Mouse (Mus musculus) limb, embryonic 15.5 days (tissue): ENCODE data around the gene Olfr996. TPM values are rescaled to one million over a fixed set of nuclear protein-coding genes. Genes with fewer than 3 reads are reported as not detected.
A peak's percentile ranks its signal among the peaks of the same experiment; 100 is the strongest.
"Not testable (repeated sequence)": the region's sequence is repeated elsewhere in the genome, so short reads cannot be mapped to it uniquely, and the experiment has no call there.

Source experiments
- ATAC-seq: fragments of 200-750 bp; cut with Nextera tagmentation; 2 replicates; pipeline ENCODE4 v1.8.0; 2017; ENCODE audit warnings: low read depth, moderate TSS enrichment; ENCODE audit not compliant: insufficient number of reproducible peaks, low FRiP score, low TSS enrichment
- H3K27ac ChIP-seq: fragments of 300-500 bp; sonication (generic); 2 replicates; pipeline ENCODE4 v1.5.1; 2015; ENCODE audit warnings: moderate library complexity, mild to moderate bottlenecking, inconsistent platforms
- H3K27me3 ChIP-seq: fragments of 300-500 bp; sonication (generic); 2 replicates; pipeline ENCODE4 v1.6.1; 2015; ENCODE audit warnings: inconsistent platforms
- H3K36me3 ChIP-seq: fragments of 300-500 bp; sonication (generic); 2 replicates; pipeline ENCODE4 v1.6.1; 2015; ENCODE audit warnings: inconsistent platforms
- H3K4me1 ChIP-seq: fragments of 300-500 bp; sonication (generic); 2 replicates; pipeline ENCODE4 v1.6.1; 2015; ENCODE audit warnings: inconsistent platforms
- H3K4me2 ChIP-seq: fragments of 300-500 bp; sonication (generic); 2 replicates; pipeline ENCODE4 v1.6.1; 2015; ENCODE audit warnings: mild to moderate bottlenecking, inconsistent platforms
- H3K4me3 ChIP-seq: fragments of 300-500 bp; sonication (generic); 2 replicates; pipeline ENCODE4 v1.5.1; 2015; ENCODE audit warnings: mild to moderate bottlenecking, inconsistent platforms
- H3K9ac ChIP-seq: fragments of 300-500 bp; sonication (generic); 2 replicates; pipeline ENCODE4 v1.6.1; 2015; ENCODE audit warnings: inconsistent platforms
- H3K9me3 ChIP-seq: fragments of 300-500 bp; sonication (generic); 2 replicates; pipeline ENCODE4 v1.6.1; 2016; ENCODE audit warnings: inconsistent platforms
- WGBS: fragments of 180-500 bp; shearing (Covaris S2); methylation state at CpG from one replicate; pipeline ENCODE4 v1.1.7; 2015; 5-methylcytosine and 5-hydroxymethylcytosine counted together
- polyA plus RNA-seq: library from polyadenylated mRNA; unstranded; fragments of >200 nt; fragmentation: Nextera tagmentation; extraction: Ambion mirVana; gene quantifications from 2 replicates; pipeline ENCODE4 v1.2.1, GENCODE M21; 2015

Olfr996 gene
- not detected in 2 replicates for polyA plus RNA-seq

GRCm38 (mm10) chr2:85578915-85579314 is at the start of gene Olfr996:
TSS of gene Olfr996 (plus strand) at chr2:85579215.
- Histone ChIP-seq H3K36me3 (no peaks in the 10 kb centered on the region), H3K4me3 (no peak within 1 kb of the TSS), H3K27me3 (no peaks in the 10 kb centered on the region), H3K4me2 (no peak within 1 kb of the TSS), H3K27ac (no peak within 1 kb of the TSS), H3K9ac (no peak within 1 kb of the TSS), H3K9me3 (no peaks in the 10 kb centered on the region), H3K4me1 (no peaks in the 10 kb centered on the region)
- ATAC-seq, result no peak

GRCm38 (mm10) chr2:85532082-85532778 is 46.8 kb upstream of the Olfr996 start:
- H3K27ac ChIP-seq, result no peak overlapping the region
- no peak overlapping the region for H3K9ac ChIP-seq
- H3K27me3 ChIP-seq, result no peaks in the 10 kb centered on the region
- no peak overlapping the region for H3K4me2 ChIP-seq
- H3K4me3 ChIP-seq, result no peak overlapping the region
- no peaks in the 10 kb centered on the region for H3K9me3 ChIP-seq
- H3K4me1 ChIP-seq, result no peaks in the 10 kb centered on the region
- no peak for ATAC-seq
- WGBS, result 58% methylated on average over 2 of the region's 2 CpGs
- H3K36me3 ChIP-seq, result no peaks in the 10 kb centered on the region

- Histone ChIP-seq H3K4me2 (no peak overlapping the region), H3K9me3 (no peaks in the 10 kb centered on the region), H3K27ac (no peak overlapping the region), H3K4me1 (no peaks in the 10 kb centered on the region), H3K36me3 (no peaks in the 10 kb centered on the region), H3K27me3 (no peaks in the 10 kb centered on the region), H3K9ac (no peak overlapping the region), H3K4me3 (no peak overlapping the region)
- WGBS, result 57% methylated on average over 1 of the region's 1 CpGs
- no peak for ATAC-seq
Observed at GRCm38 (mm10) chr2:85533934-85534333, 45.1 kb upstream of the Olfr996 start.

- WGBS, result 46% methylated on average over 1 of the region's 1 CpGs
Observed at GRCm38 (mm10) chr2:85554806-85555205, 24.2 kb upstream of the Olfr996 start.

GRCm38 (mm10) chr2:85560226-85560625 is 18.8 kb upstream of the Olfr996 start:
- Histone ChIP-seq H3K4me3 (no peak overlapping the region), H3K27ac (no peak overlapping the region), H3K4me1 (no peaks in the 10 kb centered on the region), H3K27me3 (no peaks in the 10 kb centered on the region), H3K36me3 (no peaks in the 10 kb centered on the region), H3K9me3 (no peaks in the 10 kb centered on the region), H3K9ac (no peak overlapping the region), H3K4me2 (no peak overlapping the region)
- 54% methylated on average over 4 of the region's 4 CpGs for WGBS
- no peak for ATAC-seq

More at GRCm38 (mm10) chr2:85554806-85555205, 24.2 kb upstream of the Olfr996 start:
- no peak for ATAC-seq
- Histone ChIP-seq H3K4me1 (no peaks in the 10 kb centered on the region), H3K4me3 (no peak overlapping the region), H3K27ac (0 out of 2 replicates have a peak overlapping the region, but pooled peaks have one; percentile 18), H3K36me3 (no peaks in the 10 kb centered on the region), H3K9ac (no peak overlapping the region), H3K27me3 (no peaks in the 10 kb centered on the region), H3K4me2 (no peak overlapping the region), H3K9me3 (no peaks in the 10 kb centered on the region)

- no peaks in the 10 kb centered on the region for H3K9me3 ChIP-seq
- H3K36me3 ChIP-seq, result no peaks in the 10 kb centered on the region
- H3K4me2 ChIP-seq, result no peak overlapping the region
- no peak overlapping the region for H3K27ac ChIP-seq
- no peak overlapping the region for H3K4me3 ChIP-seq
- H3K9ac ChIP-seq, result no peak overlapping the region
- 22% methylated on average over 4 of the region's 4 CpGs for WGBS
- H3K27me3 ChIP-seq, result no peaks in the 10 kb centered on the region
- ATAC-seq, result no peak
- no peaks in the 10 kb centered on the region for H3K4me1 ChIP-seq
Observed at GRCm38 (mm10) chr2:85561187-85561586, 17.8 kb upstream of the Olfr996 start.

GRCm38 (mm10) chr2:85588648-85589047 is 9.6 kb downstream of the Olfr996 start, which contains the start of gene Olfr998:
TSS of gene Olfr998 (plus strand) at chr2:85588948.
- not testable (repeated sequence) for H3K27ac ChIP-seq, H3K9ac ChIP-seq, ATAC-seq, H3K9me3 ChIP-seq, H3K4me3 ChIP-seq, H3K4me2 ChIP-seq, H3K27me3 ChIP-seq, H3K36me3 ChIP-seq, H3K4me1 ChIP-seq
- WGBS, result 82% methylated on average over 2 of the region's 2 CpGs

GRCm38 (mm10) chr2:85611803-85612202 is 32.8 kb downstream of the Olfr996 start, which contains the start of gene Olfr1000:
TSS of gene Olfr1000 (minus strand) at chr2:85611903.
- Histone ChIP-seq H3K36me3 (no peaks in the 10 kb centered on the region), H3K27me3 (no peaks in the 10 kb centered on the region), H3K27ac (no peak within 1 kb of the TSS), H3K4me2 (no peak within 1 kb of the TSS), H3K9me3 (no peaks in the 10 kb centered on the region), H3K4me3 (no peak within 1 kb of the TSS), H3K4me1 (no peaks in the 10 kb centered on the region), H3K9ac (no peak within 1 kb of the TSS)
- no peak for ATAC-seq
- WGBS, result 64% methylated on average over 1 of the region's 1 CpGs

Other genes with a start within 250 kb of the Olfr996 start
- not detected in 2 replicates for gene Olfr987, start 239.9 kb upstream of the Olfr996 start, polyA plus RNA-seq
- gene Olfr988, start 216.0 kb upstream of the Olfr996 start, polyA plus RNA-seq, result not detected in 2 replicates
- not detected in 2 replicates for gene Olfr992, start 169.7 kb upstream of the Olfr996 start, polyA plus RNA-seq
- gene Olfr993, start 164.3 kb upstream of the Olfr996 start, polyA plus RNA-seq, result not detected in 2 replicates
- gene Olfr994, start 142.8 kb upstream of the Olfr996 start, polyA plus RNA-seq, result not detected in 2 replicates
- gene Olfr995, start 135.6 kb upstream of the Olfr996 start, polyA plus RNA-seq, result not detected in 2 replicates
- gene 4833423E24Rik, start 60.2 kb upstream of the Olfr996 start, polyA plus RNA-seq, result 15.1 and 16.6 TPM in 2 replicates
- gene Olfr998, start 9.7 kb downstream of the Olfr996 start, polyA plus RNA-seq, result not detected in 2 replicates
- gene Olfr1000, start 32.7 kb downstream of the Olfr996 start, polyA plus RNA-seq, result not detected in 2 replicates
- not detected in 2 replicates for gene Olfr1002, start 71.5 kb downstream of the Olfr996 start, polyA plus RNA-seq
- gene Olfr154, start 85.2 kb downstream of the Olfr996 start, polyA plus RNA-seq, result not detected in 2 replicates
- not detected in 2 replicates for gene Olfr1006, start 99.6 kb downstream of the Olfr996 start, polyA plus RNA-seq
- gene Olfr1008, start 110.2 kb downstream of the Olfr996 start, polyA plus RNA-seq, result not detected in 2 replicates
- not detected in 2 replicates for gene Olfr1009, start 136.2 kb downstream of the Olfr996 start, polyA plus RNA-seq
- not detected in 2 replicates for gene Olfr1012, start 183.6 kb downstream of the Olfr996 start, polyA plus RNA-seq
- not detected in 2 replicates for gene Olfr1013, start 187.9 kb downstream of the Olfr996 start, polyA plus RNA-seq
- gene Olfr1014, start 193.5 kb downstream of the Olfr996 start, polyA plus RNA-seq, result not detected in 2 replicates
- gene Olfr1015, start 202.8 kb downstream of the Olfr996 start, polyA plus RNA-seq, result not detected in 2 replicates
- not detected in 2 replicates for gene Olfr1016, start 223.3 kb downstream of the Olfr996 start, polyA plus RNA-seq
- not detected in 2 replicates for gene Olfr1018, start 239.3 kb downstream of the Olfr996 start, polyA plus RNA-seq